Mouse (Mus musculus) liver, embryonic 14.5 days (tissue): Measurements from ENCODE around the gene Xrn1.

Source experiments
- CTCF ChIP-seq: IDR thresholded peaks from 2 replicates; pipeline ENCODE4 v1.5.1; 2016; ENCODE audit warnings: antibody characterized with exemption, low read depth, control low read depth
- EP300 ChIP-seq: IDR thresholded peaks from 2 replicates; pipeline ENCODE4 v1.6.1; 2016; ENCODE audit warnings: antibody characterized with exemption, low read depth

DNA sequence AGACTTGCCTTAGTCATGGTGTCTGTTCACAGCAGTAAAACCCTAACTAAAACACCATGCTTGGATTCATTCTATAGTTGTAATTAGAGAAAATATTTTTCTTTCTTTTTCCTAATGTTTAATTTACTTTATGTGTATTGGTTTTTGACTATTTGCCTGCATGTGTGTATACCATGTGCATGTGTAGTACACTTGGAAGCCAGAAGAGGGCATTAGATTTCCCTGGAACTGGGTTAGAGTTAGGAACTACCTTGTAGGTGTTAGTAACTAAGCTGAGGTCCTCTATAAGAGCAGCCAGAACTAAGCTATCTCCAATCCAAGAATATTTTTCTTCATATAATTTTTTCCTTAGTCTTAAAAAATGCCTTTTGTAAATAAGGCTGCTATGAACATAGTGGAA, 21.7 kb upstream of the Xrn1 start:
- TF ChIP-seq EP300 (no peak), CTCF (peak; percentile 27; the same call in 1 of the 2 replicates)
